Mouse (Mus musculus) liver, embryonic 14.5 days (tissue): ENCODE results near the gene Pomgnt2. TPM values are rescaled to one million over a fixed set of nuclear protein-coding genes. Genes with fewer than 3 reads are reported as not detected.
A peak's percentile ranks its signal among the peaks of the same experiment; 100 is the strongest.

ENCODE experiments used
- ATAC-seq: fragments of 200-750 bp; cut with Nextera tagmentation; 2 replicates; pipeline ENCODE4 v1.8.0; 2017; ENCODE audit warnings: moderate number of reproducible peaks, mild to moderate bottlenecking, moderate library complexity; ENCODE audit not compliant: insufficient read depth
- DNase-seq, 3 experiments: peaks; one replicate each; pipeline ENCODE4 v3.0.0-alpha.2; 2012 to 2013; ENCODE audit warnings: low read depth in 3 of 3, low spot score in 3 of 3
- H3K27ac ChIP-seq: fragments of 300-500 bp; sonication (generic); 2 replicates; pipeline ENCODE4 v1.5.1; 2014; ENCODE audit warnings: moderate library complexity, mild to moderate bottlenecking, control low read depth, inconsistent platforms
- H3K27me3 ChIP-seq: fragments of 300-500 bp; sonication (generic); 2 replicates; pipeline ENCODE4 v1.6.1; 2014; ENCODE audit warnings: mild to moderate bottlenecking, low read length, moderate library complexity; ENCODE audit not compliant: control insufficient read depth, insufficient read depth
- H3K36me3 ChIP-seq: fragments of 300-500 bp; sonication (generic); replicated peaks from 2 replicates; pipeline ENCODE4 v1.6.1; 2014; ENCODE audit warnings: low read depth; ENCODE audit not compliant: control insufficient read depth, insufficient read depth
- H3K4me1 ChIP-seq, 2 experiments: fragments of 200-500 bp in 1 of 2; fragments of 300-500 bp in 1 of 2; sonication (generic) in 1 of 2; replicated peaks; 2 replicates each; pipeline ENCODE4 v1.6.1; 2012 to 2014; ENCODE audit warnings: antibody characterized with exemption in 1 of 2, inconsistent platforms in 1 of 2, low read length in 1 of 2; ENCODE audit not compliant: control insufficient read depth in 2 of 2, insufficient read depth in 2 of 2
- H3K4me2 ChIP-seq: fragments of 300-500 bp; sonication (generic); 2 replicates; pipeline ENCODE4 v1.6.1; 2014; ENCODE audit warnings: low read depth, mild to moderate bottlenecking, control low read depth, moderate library complexity
- H3K4me3 ChIP-seq, 2 experiments: fragments of 200-500 bp in 1 of 2; fragments of 300-500 bp in 1 of 2; sonication (generic) in 1 of 2; 2 replicates each; pipeline ENCODE4 v1.5.1; 2012 to 2014; ENCODE audit warnings: low read depth in 2 of 2, low read length in 2 of 2, mild to moderate bottlenecking in 2 of 2, control low read depth in 1 of 2, inconsistent platforms in 1 of 2, moderate library complexity in 1 of 2; ENCODE audit not compliant: insufficient read depth in 1 of 2
- H3K9ac ChIP-seq: fragments of 300-500 bp; sonication (generic); replicated peaks from 2 replicates; pipeline ENCODE4 v1.6.1; 2014; ENCODE audit warnings: mild to moderate bottlenecking, control low read depth, moderate library complexity
- H3K9me3 ChIP-seq: fragments of 300-500 bp; sonication (generic); 2 replicates; pipeline ENCODE4 v1.6.1; 2016; ENCODE audit warnings: low read length, mixed read lengths; ENCODE audit not compliant: control insufficient read depth
- CTCF ChIP-seq: IDR thresholded peaks from 2 replicates; pipeline ENCODE4 v1.5.1; 2016; ENCODE audit warnings: antibody characterized with exemption, low read depth, control low read depth
- EP300 ChIP-seq: IDR thresholded peaks from 2 replicates; pipeline ENCODE4 v1.6.1; 2016; ENCODE audit warnings: antibody characterized with exemption, low read depth
- WGBS: fragments of 180-500 bp; shearing (Covaris S2); extraction: QIAGEN DNeasy Blood & Tissue Kit; methylation state at CpG from one replicate; pipeline ENCODE4 v1.1.7; 2014; ENCODE audit not compliant: insufficient replicate concordance; 5-methylcytosine and 5-hydroxymethylcytosine counted together
- polyA plus RNA-seq, 2 experiments: library from polyadenylated mRNA; depleted of rRNA in 1 of 2; stranded (reverse) in 1 of 2; unstranded in 1 of 2; fragments of >200 nt; fragmentation: Nextera tagmentation in 1 of 2; extraction: Ambion mirVana in 1 of 2; gene quantifications; 2 replicates each; pipeline versions ENCODE4 v1.2.1 to v1.2.3; 2012 to 2014

Pomgnt2 gene
- polyA plus RNA-seq, 2 experiments = 1.7 to 1.9 TPM

DNA sequence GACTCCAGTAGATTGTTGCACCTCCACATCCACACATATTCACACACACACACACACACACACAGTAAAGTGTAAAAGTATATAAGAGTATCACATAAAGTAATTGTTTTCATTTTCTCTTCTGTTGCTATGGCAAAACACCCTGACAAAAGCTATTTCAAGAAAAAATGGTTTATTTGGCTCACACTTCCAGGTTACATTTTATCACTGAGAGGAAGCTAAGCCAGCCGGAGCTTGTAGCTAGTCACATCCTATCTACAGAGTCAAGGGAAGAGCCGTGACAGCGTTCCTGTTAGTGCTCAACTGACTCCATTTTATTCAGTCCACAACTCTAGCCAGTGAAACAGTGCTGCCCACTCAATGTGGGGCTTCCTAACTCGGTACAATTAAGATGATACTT, 48.5 kb downstream of the Pomgnt2 start:
- ATAC-seq (no peak), DNase-seq (no peak)
- Histone ChIP-seq H3K9ac (no peak overlapping the region), H3K4me3 (no peak overlapping the region), H3K4me1 (peaks cover 0 to 2% of the 10 kb centered on the region in 2 experiments; a peak in 1 of 4 replicates), H3K27ac (no peak overlapping the region), H3K9me3 (no peaks in the 10 kb centered on the region), H3K27me3 (no peaks in the 10 kb centered on the region), H3K4me2 (no peak overlapping the region), H3K36me3 (no peaks in the 10 kb centered on the region)
- TF ChIP-seq CTCF (no peak), EP300 (no peak)
- 49% methylated on average over 4 of the region's 4 CpGs for WGBS

DNA sequence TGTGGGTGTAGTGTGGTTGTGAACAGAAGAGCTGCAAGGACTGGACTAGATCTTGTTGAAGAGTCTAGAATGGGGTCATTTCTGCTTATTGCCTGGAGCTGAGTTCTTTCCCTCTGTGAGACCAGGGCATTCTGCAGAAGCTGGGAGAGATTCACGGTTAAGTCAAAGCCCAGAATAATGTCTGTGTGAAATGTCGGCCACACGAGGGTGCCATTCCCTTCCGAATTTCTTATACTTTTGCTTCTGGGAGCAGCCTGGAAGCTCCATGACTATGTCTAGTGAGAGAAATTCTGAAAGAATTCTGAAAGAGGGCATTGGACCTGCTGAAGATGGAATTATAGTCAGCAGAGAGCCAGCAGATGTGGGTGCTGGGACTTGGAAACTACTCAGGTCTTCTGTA, 49.1 kb downstream of the Pomgnt2 start:
- DNase-seq (no peak), ATAC-seq (no peak)
- 9% methylated on average over 4 of the region's 4 CpGs for WGBS
- Histone ChIP-seq H3K27me3 (no peaks in the 10 kb centered on the region), H3K4me2 (no peak overlapping the region), H3K27ac (no peak overlapping the region), H3K36me3 (no peaks in the 10 kb centered on the region), H3K9ac (no peak overlapping the region), H3K9me3 (no peaks in the 10 kb centered on the region), H3K4me1 (peaks cover 0 to 2% of the 10 kb centered on the region in 2 experiments; a peak in 1 of 4 replicates), H3K4me3 (no peak overlapping the region)
- peak; percentile 33; the same call in 1 of the 2 replicates for TF ChIP-seq CTCF
- no peak for TF ChIP-seq EP300

DNA sequence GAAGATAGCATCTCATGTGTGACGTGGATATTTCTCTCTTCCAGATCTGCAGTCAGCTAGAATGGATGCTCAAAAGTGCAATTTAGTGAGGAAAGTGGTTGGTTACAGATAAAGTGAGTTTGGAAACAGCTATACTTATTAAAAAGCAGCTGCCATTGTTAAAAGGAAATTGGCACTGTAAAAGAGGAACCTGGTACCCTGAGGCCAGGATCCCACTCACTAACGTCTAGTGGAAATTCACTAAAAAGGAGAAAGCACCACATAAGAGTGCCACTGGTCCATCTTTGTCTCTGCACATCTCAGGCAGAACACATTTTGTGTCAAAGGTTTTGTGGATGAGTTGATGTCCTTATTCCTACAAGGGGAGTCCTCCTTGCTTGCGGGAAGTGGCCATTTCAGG, 53.3 kb downstream of the Pomgnt2 start:
- H3K4me3 ChIP-seq = no peak overlapping the region
- no peak for TF ChIP-seq EP300
- TF ChIP-seq CTCF = no peak
- 51% methylated on average over 3 of the region's 3 CpGs for WGBS
- no peak overlapping the region for H3K4me2 ChIP-seq
- H3K27me3 ChIP-seq = no peaks in the 10 kb centered on the region
- DNase-seq (no peak), ATAC-seq (no peak)
- H3K36me3 ChIP-seq = no peaks in the 10 kb centered on the region
- no peak overlapping the region for H3K9ac ChIP-seq
- H3K4me1 ChIP-seq = no peaks in the 10 kb centered on the region
- no peak overlapping the region for H3K27ac ChIP-seq
- no peaks in the 10 kb centered on the region for H3K9me3 ChIP-seq

DNA sequence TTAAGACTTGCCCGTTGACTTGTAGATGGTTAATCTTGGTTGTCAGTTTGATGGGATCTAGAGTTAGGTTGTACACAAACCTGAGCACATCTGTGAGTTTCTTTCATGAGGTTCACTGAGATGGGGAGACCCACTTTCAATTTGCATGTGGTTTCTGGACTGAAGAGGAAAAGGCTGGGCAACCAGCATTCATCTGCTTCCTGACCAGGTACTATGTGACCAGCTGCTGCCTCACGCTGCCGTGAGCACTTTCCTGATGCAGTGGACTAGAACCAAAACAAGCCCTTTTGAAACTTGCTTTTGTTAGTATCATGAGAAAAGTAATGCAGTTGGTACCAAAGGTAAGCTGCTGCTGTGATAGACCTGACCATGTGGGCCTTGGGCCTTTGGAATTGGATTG, 53.9 kb downstream of the Pomgnt2 start:
- Histone ChIP-seq H3K27ac (no peak overlapping the region), H3K27me3 (no peaks in the 10 kb centered on the region), H3K9ac (no peak overlapping the region), H3K9me3 (no peaks in the 10 kb centered on the region), H3K4me3 (no peak overlapping the region), H3K4me2 (no peak overlapping the region), H3K36me3 (no peaks in the 10 kb centered on the region), H3K4me1 (no peaks in the 10 kb centered on the region)
- ATAC-seq (no peak), DNase-seq (no peak)
- TF ChIP-seq EP300 (no peak), CTCF (no peak)
- WGBS = 55% methylated on average over 3 of the region's 3 CpGs

DNA sequence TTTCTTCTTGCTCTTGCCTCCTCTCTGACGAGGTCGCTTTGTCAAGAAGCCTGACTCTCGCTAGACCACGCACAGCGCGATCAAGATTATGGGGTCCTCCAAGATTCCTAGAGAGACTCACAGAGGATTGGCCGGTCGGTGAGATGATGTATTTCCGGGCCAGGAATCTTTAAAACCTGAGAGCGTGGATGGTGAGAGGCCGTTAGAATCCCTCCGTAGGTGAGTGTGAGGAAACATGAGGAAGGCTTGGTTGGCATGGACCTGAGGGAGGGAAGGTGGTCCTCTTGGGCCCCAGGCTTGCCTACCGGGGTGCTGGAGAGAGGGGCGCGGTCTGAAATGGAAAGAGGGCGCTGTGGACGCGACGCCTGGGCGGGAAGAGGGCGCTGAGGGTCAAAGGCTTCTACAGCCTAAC, 59.0 kb downstream of the Pomgnt2 start:
- peak overlapping the region; percentile 57 for H3K4me2 ChIP-seq
- H3K36me3 ChIP-seq = no peaks in the 10 kb centered on the region
- no peaks in the 10 kb centered on the region for H3K9me3 ChIP-seq
- no peak overlapping the region for H3K27ac ChIP-seq
- no peaks in the 10 kb centered on the region for H3K27me3 ChIP-seq
- DNase-seq (peak; percentile 36 to 48 (median 47)), ATAC-seq (peak; percentile 68)
- 47% methylated on average over 21 of the region's 21 CpGs for WGBS
- H3K4me1 ChIP-seq = peaks cover 0 to 3% of the 10 kb centered on the region in 2 experiments; a peak in 1 of 4 replicates
- H3K9ac ChIP-seq = 0 out of 2 replicates have a peak overlapping the region, but pooled peaks have one; percentile 5
- no peak for TF ChIP-seq CTCF
- no peak for TF ChIP-seq EP300
- H3K4me3 ChIP-seq = peak overlapping the region; percentile 40 to 51
